In genomic region chr12:51690893-51691844, GRCm38 (mm10) we compare ENCODE assay signal across 7 mouse cellular contexts. TPM values are rescaled to one million over a fixed set of nuclear protein-coding genes. Genes with fewer than 3 reads are reported as not detected.
DNase-seq lines count a peak whose midpoint lies in the region; ATAC-seq lines count a peak whose summit lies in the region.

Gene Ap4s1 (plus strand): TSS chr12:51691033.

- peak within 1 kb of the TSS; percentile 100 for H3K27ac ChIP-seq in embryonic facial prominence, embryonic 10.5 days (replicated peaks)
- peak within 1 kb of the TSS; percentile 100 for H3K27ac ChIP-seq in limb, embryonic 12.5 days
- peak within 1 kb of the TSS; percentile 100 for H3K27ac ChIP-seq in midbrain, embryonic 14.5 days (replicated peaks; ENCODE audit: low read depth, low read length)

- peak within 1 kb of the TSS; percentile 98 for H3K4me3 ChIP-seq in embryonic facial prominence, embryonic 10.5 days
- peak within 1 kb of the TSS; percentile 94 for H3K4me3 ChIP-seq in limb, embryonic 12.5 days (replicated peaks)
- peak within 1 kb of the TSS; percentile 97 for H3K4me3 ChIP-seq in midbrain, embryonic 14.5 days (replicated peaks; ENCODE audit: low read depth, low read length)

- no peaks in the 10 kb centered on the region for H3K36me3 ChIP-seq in embryonic facial prominence, embryonic 10.5 days (replicated peaks)
- no peaks in the 10 kb centered on the region for H3K36me3 ChIP-seq in limb, embryonic 12.5 days
- no peaks in the 10 kb centered on the region for H3K36me3 ChIP-seq in midbrain, embryonic 14.5 days (ENCODE audit: control insufficient read depth, insufficient read depth, low read length)

- DNase-seq in adrenal gland, postnatal 14 days: peak; percentile 83
- peak; percentile 84 for DNase-seq in embryonic facial prominence, embryonic 10.5 days (ENCODE audit: low spot score)
- DNase-seq in kidney, adult 11 months: peak; percentile 72
- peak; percentile 83 for DNase-seq in midbrain, embryonic 14.5 days
- peak; percentile 73 for DNase-seq in spleen, adult 12 weeks (ENCODE audit: low spot score)

- H3K27me3 ChIP-seq in embryonic facial prominence, embryonic 10.5 days (replicated peaks; ENCODE audit: low read depth, poor library complexity, severe bottlenecking): no peaks in the 10 kb centered on the region
- H3K27me3 ChIP-seq in limb, embryonic 12.5 days: no peaks in the 10 kb centered on the region
- no peaks in the 10 kb centered on the region for H3K27me3 ChIP-seq in midbrain, embryonic 14.5 days (ENCODE audit: control insufficient read depth, insufficient read depth, low read length)

- H3K4me2 ChIP-seq in limb, embryonic 12.5 days: peak within 1 kb of the TSS; percentile 70
- H3K4me2 ChIP-seq in midbrain, embryonic 14.5 days (ENCODE audit: low read length): peak within 1 kb of the TSS; percentile 88

- peak within 1 kb of the TSS; percentile 99 for H3K9ac ChIP-seq in limb, embryonic 12.5 days (replicated peaks)
- peak within 1 kb of the TSS; percentile 99 for H3K9ac ChIP-seq in midbrain, embryonic 14.5 days (replicated peaks; ENCODE audit: low read length)

- H3K9me3 ChIP-seq in embryonic facial prominence, embryonic 10.5 days: no peaks in the 10 kb centered on the region
- H3K9me3 ChIP-seq in limb, embryonic 12.5 days: no peaks in the 10 kb centered on the region
- H3K9me3 ChIP-seq in midbrain, embryonic 14.5 days (ENCODE audit: control insufficient read depth, low read length): no peaks in the 10 kb centered on the region

- peak; percentile 36 for ATAC-seq in granulocyte monocyte progenitor cell, adult 5-6 weeks (replicated peaks; ENCODE audit: poor library complexity, severe bottlenecking)
- ATAC-seq in limb, embryonic 12.5 days (ENCODE audit: insufficient number of reproducible peaks, insufficient read depth, low FRiP score, low TSS enrichment, low read depth): peak; percentile 69; the same call in 1 of the 2 replicates
- ATAC-seq in midbrain, embryonic 14.5 days (ENCODE audit: low FRiP score, low TSS enrichment): peak; percentile 78

- WGBS in embryonic facial prominence, embryonic 10.5 days: under 1% methylated on average over 108 of the region's 108 CpGs
- 1% methylated on average over 91 of the region's 108 CpGs for WGBS in limb, embryonic 12.5 days
- WGBS in midbrain, embryonic 14.5 days: under 1% methylated on average over 108 of the region's 108 CpGs

- H3K4me1 ChIP-seq in embryonic facial prominence, embryonic 10.5 days: peaks cover 17% of the 10 kb centered on the region
- peaks cover 6% of the 10 kb centered on the region for H3K4me1 ChIP-seq in limb, embryonic 12.5 days (replicated peaks)
- peaks cover 13% of the 10 kb centered on the region for H3K4me1 ChIP-seq in midbrain, embryonic 14.5 days (ENCODE audit: control insufficient read depth, insufficient read depth, low read length)

RNA-seq across cellular contexts. Expression of gene Ap4s1, which starts in this region (rescaled TPM):
- 22.6 and 24.3 TPM in 2 replicates for total RNA-seq in adrenal gland, postnatal 14 days (2021)
- polyA plus RNA-seq in embryonic facial prominence, embryonic 10.5 days (2016; fragmentation: Nextera tagmentation; extraction: Ambion mirVana): 35.3 and 35.8 TPM in 2 replicates
- 23.7 and 40.1 TPM in 2 replicates for total RNA-seq in granulocyte monocyte progenitor cell, adult 5-6 weeks (2014; fragmentation: Nextera tagmentation)
- 16.8 and 27.4 TPM in 2 replicates for total RNA-seq in granulocyte monocyte progenitor cell, adult 5-6 weeks (2017)
- polyA plus RNA-seq in limb, embryonic 12.5 days (2016; fragmentation: Nextera tagmentation; extraction: Ambion mirVana): 34.9 and 36.2 TPM in 2 replicates
- polyA plus RNA-seq in midbrain, embryonic 14.5 days (2014; fragmentation: Nextera tagmentation; extraction: Ambion mirVana): 53.9 and 66.1 TPM in 2 replicates

Comparison
In these comparisons a context has a peak if more than half of its experiments do, and no peak if none do; other contexts are left out.
1. Peak in every context shown above with its lines: DNase-seq, ATAC-seq, H3K4me3 ChIP-seq and H3K27ac ChIP-seq.